Mouse (Mus musculus) lung, postnatal 0 days (tissue): ENCODE results near the gene Cd9. TPM values are rescaled to one million over a fixed set of nuclear protein-coding genes. Genes with fewer than 3 reads are reported as not detected.

Experiments used
- ATAC-seq: fragments of 200-750 bp; cut with Nextera tagmentation; 2 replicates; pipeline ENCODE4 v1.8.0; 2017; ENCODE audit warnings: moderate library complexity
- DNase-seq: peaks from one replicate; pipeline ENCODE4 v3.0.0-alpha.2; 2016; ENCODE audit warnings: low spot score
- H3K27ac ChIP-seq: fragments of 300-500 bp; sonication (generic); 2 replicates; pipeline ENCODE4 v1.5.1; 2014; ENCODE audit warnings: antibody characterized with exemption, mild to moderate bottlenecking, low read length, mixed read lengths
- H3K27me3 ChIP-seq: fragments of 300-500 bp; sonication (generic); replicated peaks from 2 replicates; pipeline ENCODE4 v1.6.1; 2014; ENCODE audit warnings: low read length, mixed read lengths; ENCODE audit not compliant: insufficient read depth
- H3K36me3 ChIP-seq: fragments of 300-500 bp; sonication (generic); 2 replicates; pipeline ENCODE4 v1.6.1; 2014; ENCODE audit warnings: low read length, mixed read lengths; ENCODE audit not compliant: insufficient read depth
- H3K4me1 ChIP-seq: fragments of 300-500 bp; sonication (generic); 2 replicates; pipeline ENCODE4 v1.6.1; 2014; ENCODE audit warnings: antibody characterized with exemption, low read depth, low read length, mixed read lengths; ENCODE audit not compliant: insufficient read depth
- H3K4me2 ChIP-seq: fragments of 300-500 bp; sonication (generic); replicated peaks from 2 replicates; pipeline ENCODE4 v1.6.1; 2014; ENCODE audit warnings: low read depth, mild to moderate bottlenecking, low read length, moderate library complexity, mixed read lengths
- H3K4me3 ChIP-seq: fragments of 300-500 bp; sonication (generic); 2 replicates; pipeline ENCODE4 v1.5.1; 2014; ENCODE audit warnings: low read depth, low read length
- H3K9ac ChIP-seq: fragments of 300-500 bp; sonication (generic); replicated peaks from 2 replicates; pipeline ENCODE4 v1.6.1; 2014; ENCODE audit warnings: low read depth, mild to moderate bottlenecking
- H3K9me3 ChIP-seq: fragments of 300-500 bp; sonication (generic); 2 replicates; pipeline ENCODE4 v1.6.1; 2016; ENCODE audit warnings: low read length, mixed read lengths
- CTCF ChIP-seq: IDR thresholded peaks from 2 replicates; pipeline ENCODE4 v1.5.1; 2016; ENCODE audit warnings: antibody characterized with exemption, mild to moderate bottlenecking
- EP300 ChIP-seq: IDR thresholded peaks from 2 replicates; pipeline ENCODE4 v1.6.1; 2016; ENCODE audit warnings: antibody characterized with exemption, mild to moderate bottlenecking, control low read depth
- WGBS: fragments of 180-500 bp; shearing (Covaris S2); extraction: QIAGEN DNeasy Blood & Tissue Kit; methylation state at CpG from one replicate; pipeline ENCODE4 v1.1.7; 2014; 5-methylcytosine and 5-hydroxymethylcytosine counted together
- polyA plus RNA-seq: library from polyadenylated mRNA; unstranded; fragments of >200 nt; fragmentation: Nextera tagmentation; extraction: Ambion mirVana; gene quantifications from 2 replicates; pipeline ENCODE4 v1.2.1, GENCODE M21; 2015

Cd9 gene
- polyA plus RNA-seq, 1 experiment from 2014 or later, result 962 TPM

- ATAC-seq, result no peak
- Histone ChIP-seq H3K4me1 (peaks cover 6% of the 10 kb centered on the region; the same call in 1 of the 2 replicates), H3K36me3 (no peaks in the 10 kb centered on the region), H3K27ac (no peak overlapping the region), H3K9me3 (no peaks in the 10 kb centered on the region), H3K4me2 (no peak overlapping the region), H3K27me3 (no peaks in the 10 kb centered on the region), H3K4me3 (no peak overlapping the region), H3K9ac (no peak overlapping the region)
- 60% methylated on average over 3 of the region's 3 CpGs for WGBS
- TF ChIP-seq EP300 (no peak), CTCF (no peak)
- DNase-seq, result no peak
These were observed 63.6 kb downstream of the Cd9 start for GRCm38 (mm10) chr6:125430982-125431381.

- ATAC-seq (no peak), DNase-seq (no peak)
- 23% methylated on average over 14 of the region's 14 CpGs for WGBS
- Histone ChIP-seq H3K4me1 (peaks cover 6% of the 10 kb centered on the region; the same call in 1 of the 2 replicates), H3K4me2 (no peak overlapping the region), H3K27me3 (no peaks in the 10 kb centered on the region), H3K9me3 (no peaks in the 10 kb centered on the region), H3K4me3 (no peak overlapping the region), H3K9ac (no peak overlapping the region), H3K27ac (no peak overlapping the region), H3K36me3 (no peaks in the 10 kb centered on the region)
- no peak for TF ChIP-seq EP300
- TF ChIP-seq CTCF, result no peak
These were observed 64.1 kb downstream of the Cd9 start for GRCm38 (mm10) chr6:125430358-125430958.

GRCm38 (mm10) chr6:125429741-125430140 is 64.8 kb downstream of the Cd9 start:
- no peaks in the 10 kb centered on the region for H3K36me3 ChIP-seq
- WGBS, result 38% methylated on average over 6 of the region's 6 CpGs
- H3K4me2 ChIP-seq, result no peak overlapping the region
- H3K4me3 ChIP-seq, result no peak overlapping the region
- no peak overlapping the region for H3K9ac ChIP-seq
- H3K9me3 ChIP-seq, result no peaks in the 10 kb centered on the region
- no peaks in the 10 kb centered on the region for H3K27me3 ChIP-seq
- H3K27ac ChIP-seq, result no peak overlapping the region
- peak; percentile 69 for DNase-seq
- ATAC-seq, result no peak
- TF ChIP-seq CTCF, result no peak
- TF ChIP-seq EP300, result no peak; the same call in 1 of the 2 replicates
- peaks cover 6% of the 10 kb centered on the region; the same call in 1 of the 2 replicates for H3K4me1 ChIP-seq

GRCm38 (mm10) chr6:125426383-125427360 is 67.9 kb downstream of the Cd9 start:
- H3K4me3 ChIP-seq, result peak overlapping the region; percentile 41
- peaks cover 6% of the 10 kb centered on the region for H3K4me1 ChIP-seq
- peak overlapping the region; percentile 87 for H3K27ac ChIP-seq
- ATAC-seq, result peak; percentile 95
- WGBS, result 2% methylated on average over 23 of the region's 25 CpGs
- peak overlapping the region; percentile 72 for H3K4me2 ChIP-seq
- H3K9me3 ChIP-seq, result no peaks in the 10 kb centered on the region
- DNase-seq, result peak; percentile 96
- TF ChIP-seq EP300, result no peak
- peak; percentile 95 for TF ChIP-seq CTCF
- no peaks in the 10 kb centered on the region for H3K27me3 ChIP-seq
- peak overlapping the region; percentile 36; the same call in 1 of the 2 replicates for H3K9ac ChIP-seq
- H3K36me3 ChIP-seq, result no peaks in the 10 kb centered on the region

- Histone ChIP-seq H3K27me3 (no peaks in the 10 kb centered on the region), H3K4me1 (peaks cover 6% of the 10 kb centered on the region), H3K4me3 (no peak overlapping the region), H3K4me2 (no peak overlapping the region), H3K27ac (no peak overlapping the region), H3K36me3 (no peaks in the 10 kb centered on the region), H3K9ac (no peak overlapping the region), H3K9me3 (no peaks in the 10 kb centered on the region)
- TF ChIP-seq EP300 (no peak), CTCF (no peak)
- ATAC-seq (no peak), DNase-seq (peak; percentile 32)
- 60% methylated on average over 15 of the region's 15 CpGs for WGBS
These were observed 69.1 kb downstream of the Cd9 start for GRCm38 (mm10) chr6:125425205-125426090.
